Comparison of ENCODE assay signal across 16 mouse cellular contexts in genomic region chr12:35161690-35162089, GRCm38 (mm10).
DNase-seq lines count a peak whose midpoint lies in the region; TF ChIP-seq lines count a peak whose summit lies in the region.
"Had no signal": no experiment of that assay in that cellular context is flagged by ENCODE, and none has a peak within 500 bp of the region (broad histone marks: within the 10 kb centered on the region; RNA-seq: fewer than 3 reads in every experiment).

No protein-coding gene starts in this region.

- WGBS in kidney, adult 2 months, result 60% methylated on average over 4 of the region's 4 CpGs
- WGBS in spleen, adult 2 months, result 59% methylated on average over 4 of the region's 4 CpGs

- TF ChIP-seq CTCF in kidney, adult 2 months (conservative IDR thresholded peaks at IDR 0.05; ENCODE audit: insufficient read depth, insufficient read length, low read depth, low read length), result peak; percentile 28; the same call in 1 of the 2 replicates
- TF ChIP-seq CTCF in spleen, adult 2 months (IDR thresholded peaks at IDR 0.05; ENCODE audit: extremely low read depth, insufficient read depth, insufficient read length, insufficient replicate concordance), result peak; percentile 4; the same call in 1 of the 2 replicates

- H3K36me3 ChIP-seq in kidney, adult 2 months (ENCODE audit: control insufficient read depth, insufficient read depth, low read length), result no peaks in the 10 kb centered on the region
- H3K36me3 ChIP-seq in spleen, adult 2 months (ENCODE audit: control insufficient read depth, insufficient read depth, low read length), result no peaks in the 10 kb centered on the region
- H3K36me3 ChIP-seq: embryonic facial prominence, embryonic 13.5 days; hindbrain, embryonic 15.5 days had no signal

- H3K27ac ChIP-seq in kidney, adult 2 months (ENCODE audit: insufficient read depth, low read depth, low read length), result no peak overlapping the region
- no peak overlapping the region for H3K27ac ChIP-seq in spleen, adult 2 months (ENCODE audit: insufficient read depth, low read length)
- H3K27ac ChIP-seq: embryonic facial prominence, embryonic 13.5 days; hindbrain, embryonic 15.5 days; liver, embryonic 14.5 days had no signal

- no peak for TF ChIP-seq POLR2A in kidney, adult 2 months (IDR thresholded peaks at IDR 0.05; ENCODE audit: low read depth, low read length)
- TF ChIP-seq POLR2A in spleen, adult 2 months (IDR thresholded peaks at IDR 0.05; ENCODE audit: low read depth, low read length), result no peak

- DNase-seq in cerebellum, adult 8-10 months, result peak; percentile 8
- DNase-seq in cerebellum, adult 11-12 months, result no peak
- no peak for DNase-seq in kidney, adult 2 months
- DNase-seq in kidney, postnatal 14 days, result no peak
- no peak for DNase-seq in spleen, adult 2 months (ENCODE audit: low read depth in 1 of 2, low spot score in 2 of 2)
- DNase-seq in spleen, postnatal 10 days (ENCODE audit: low spot score in 2 of 2), result no peak
- no peak for DNase-seq in urinary bladder, postnatal 10 days (ENCODE audit: low spot score)
- no peak for DNase-seq in ovary, postnatal 14 days (ENCODE audit: low spot score)
- DNase-seq: adrenal gland, adult 8-10 months; layer of hippocampus, adult 9-11 months; right cerebral cortex, postnatal 14 days; thymus, adult 2 months had no signal

- no peak overlapping the region for H3K4me3 ChIP-seq in kidney, adult 2 months (ENCODE audit: insufficient read depth, low read depth, low read length)
- H3K4me3 ChIP-seq in spleen, adult 2 months (ENCODE audit: extremely low read depth, insufficient read depth, insufficient read length), result no peak overlapping the region
- H3K4me3 ChIP-seq: embryonic facial prominence, embryonic 13.5 days; hindbrain, embryonic 15.5 days; megakaryocyte, embryonic 14.5 days had no signal

- H3K4me1 ChIP-seq in kidney, adult 2 months (ENCODE audit: control insufficient read depth, insufficient read depth, low read length), result no peaks in the 10 kb centered on the region
- H3K4me1 ChIP-seq in spleen, adult 2 months (ENCODE audit: control insufficient read depth, insufficient read depth, insufficient read length), result no peaks in the 10 kb centered on the region; the same call in none of the 2 replicates
- H3K4me1 ChIP-seq: embryonic facial prominence, embryonic 13.5 days; hindbrain, embryonic 15.5 days; megakaryocyte, embryonic 14.5 days had no signal

- H3K27me3 ChIP-seq in kidney, adult 2 months (replicated peaks; ENCODE audit: control insufficient read depth, insufficient read depth, low read length), result no peaks in the 10 kb centered on the region
- no peaks in the 10 kb centered on the region for H3K27me3 ChIP-seq in spleen, adult 2 months (ENCODE audit: control insufficient read depth, insufficient read depth, low read length)
- H3K27me3 ChIP-seq: embryonic facial prominence, embryonic 13.5 days; hindbrain, embryonic 15.5 days had no signal
